Mouse (Mus musculus): ENCODE results near the gene Rnf212. TPM values are rescaled to one million over a fixed set of nuclear protein-coding genes. Genes with fewer than 3 reads are reported as not detected.

The Rnf212 gene
- total RNA-seq, 2 experiments from 2014 or later = not detected

GRCm38 (mm10) chr5:108711968-108712367 lies 62.8 kb downstream of the Rnf212 start:
- peak in 1 of 2 experiments; percentile 21 for DNase-seq

- peak in 1 of 2 experiments; percentile 36 for DNase-seq
These were observed 65.6 kb downstream of the Rnf212 start for GRCm38 (mm10) chr5:108708981-108709731.

GRCm38 (mm10) chr5:108708419-108708818 lies 66.4 kb downstream of the Rnf212 start:
- no peak for DNase-seq

GRCm38 (mm10) chr5:108707758-108708157 lies 67.0 kb downstream of the Rnf212 start:
- DNase-seq = no peak

- DNase-seq = peak; percentile 39 to 65
These were observed 70.8 kb downstream of the Rnf212 start for GRCm38 (mm10) chr5:108703754-108704626.

- no peak for DNase-seq
These were observed 73.3 kb downstream of the Rnf212 start for GRCm38 (mm10) chr5:108701341-108702021.

- DNase-seq = no peak
These were observed 74.4 kb downstream of the Rnf212 start for GRCm38 (mm10) chr5:108700346-108700745.

GRCm38 (mm10) chr5:108697341-108697753 lies 77.4 kb downstream of the Rnf212 start:
- DNase-seq = no peak

GRCm38 (mm10) chr5:108696542-108696941 lies 78.2 kb downstream of the Rnf212 start:
- DNase-seq = no peak

- no peak for DNase-seq
These were observed 78.9 kb downstream of the Rnf212 start for GRCm38 (mm10) chr5:108695861-108696260.

GRCm38 (mm10) chr5:108694352-108695261 lies 80.2 kb downstream of the Rnf212 start:
- DNase-seq = peak; percentile 70 to 71

GRCm38 (mm10) chr5:108693872-108694288 lies 80.9 kb downstream of the Rnf212 start:
- DNase-seq = peak; percentile 91 to 95

GRCm38 (mm10) chr5:108692271-108692670 lies 82.5 kb downstream of the Rnf212 start, which contains the start of gene Fgfrl1:
TSS of gene Fgfrl1 (plus strand) at chr5:108692382.
- DNase-seq = peak; percentile 73 to 87

GRCm38 (mm10) chr5:108691152-108691551 lies 83.6 kb downstream of the Rnf212 start:
- DNase-seq = no peak

- DNase-seq = no peak
These were observed 85.7 kb downstream of the Rnf212 start for GRCm38 (mm10) chr5:108689091-108689490.

GRCm38 (mm10) chr5:108680871-108681270 lies 93.9 kb downstream of the Rnf212 start:
- DNase-seq = peak; percentile 68 to 74

GRCm38 (mm10) chr5:108679909-108680308 lies 94.9 kb downstream of the Rnf212 start:
- no peak for DNase-seq
